Mouse (Mus musculus): Measurements from ENCODE around the gene Sfxn2.

DNA sequence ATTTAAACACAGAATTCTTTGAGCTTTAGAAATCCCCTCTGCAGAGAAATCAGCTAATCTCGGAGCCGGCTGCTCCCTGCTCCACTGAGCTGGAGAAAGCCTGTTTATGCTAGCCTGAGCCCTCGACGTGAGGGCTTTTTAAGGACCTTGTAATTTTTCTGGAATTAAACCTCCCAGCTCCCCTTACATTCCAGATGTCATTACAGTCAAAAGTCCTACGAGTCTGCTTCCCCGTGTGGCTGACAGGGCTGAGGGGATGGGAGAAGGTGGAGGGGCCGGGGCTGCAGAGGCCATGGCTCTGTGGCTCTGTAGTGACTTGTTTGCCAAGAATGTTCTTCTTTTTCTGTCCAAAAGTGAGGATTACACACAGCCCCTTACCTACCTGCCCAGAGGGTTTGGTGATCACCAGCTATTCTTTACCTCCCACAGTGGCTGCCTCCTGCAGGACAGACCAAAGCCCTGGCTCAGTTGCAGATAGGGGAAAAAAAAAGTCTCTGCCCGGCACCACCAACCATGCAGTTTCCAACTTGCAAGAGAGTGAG, 42.6 kb upstream of the Sfxn2 start:
- TF ChIP-seq GATA1 (IDR thresholded peaks at IDR 0.05; ENCODE audit: low read length): no peak
- no peak for TF ChIP-seq TAL1 (IDR thresholded peaks at IDR 0.05; ENCODE audit: low read length)
